ENCODE assay signal across 8 mouse cellular contexts in the genomic region with DNA sequence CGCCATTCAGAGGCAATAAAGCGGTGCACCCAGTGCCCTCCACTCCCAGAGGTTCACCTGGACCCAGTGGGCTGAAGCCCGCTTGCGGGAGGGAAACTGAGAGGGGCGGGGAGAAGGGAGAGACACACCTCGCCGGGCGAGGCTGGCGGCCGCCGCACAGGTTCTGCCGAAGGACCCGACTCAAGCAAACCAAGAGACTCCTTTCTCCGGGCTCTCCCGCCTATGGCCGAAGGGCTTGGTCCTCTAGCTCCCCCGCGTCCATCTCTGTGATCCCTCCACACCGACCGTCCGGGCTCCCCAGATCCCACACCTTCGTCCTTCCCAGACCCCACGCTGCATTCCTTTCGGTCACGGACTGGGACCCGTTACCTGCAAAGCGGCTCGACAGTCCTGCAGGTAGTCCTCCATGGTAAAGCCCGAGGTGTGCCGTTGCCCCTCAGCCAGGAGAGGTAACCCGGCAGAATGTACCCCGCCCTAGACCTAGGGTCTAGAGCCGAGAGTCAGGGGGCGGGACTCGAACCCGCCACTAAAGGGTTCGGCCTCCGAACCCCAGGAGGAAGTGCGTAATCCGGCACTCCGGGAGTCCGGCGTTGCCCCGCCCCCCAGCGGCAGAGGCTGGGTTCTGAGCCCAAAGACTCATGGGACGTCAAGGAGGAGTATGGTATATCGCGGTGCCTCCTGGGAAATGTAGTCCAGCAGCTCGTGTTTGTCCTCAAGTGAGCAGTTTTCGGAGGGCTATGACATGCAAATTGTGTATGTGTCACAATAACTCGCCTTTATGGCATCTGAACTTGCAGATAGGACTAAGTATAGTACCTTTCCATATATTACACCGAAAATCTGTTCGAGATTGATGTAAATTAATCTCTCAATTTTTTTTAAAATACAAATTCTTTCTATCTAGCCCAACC. TPM values are rescaled to one million over a fixed set of nuclear protein-coding genes. Genes with fewer than 3 reads are reported as not detected.
DNase-seq lines count a peak whose midpoint lies in the region; ATAC-seq and TF ChIP-seq lines count a peak whose summit lies in the region.

Gene Mindy1, plus strand, starts transcription at position 130 of the 911 bp plus-strand sequence.
Gene Prune1, minus strand, starts transcription at position 861 of the 911 bp plus-strand sequence.

- H3K4me2 ChIP-seq in forebrain, embryonic 16.5 days (ENCODE audit: low read length), result peak within 1 kb of the TSS; percentile 93
- H3K4me2 ChIP-seq in lung, embryonic 14.5 days, result peak within 1 kb of the TSS; percentile 75

- peak; percentile 66 for TF ChIP-seq CTCF in layer of hippocampus, adult 2 months (conservative IDR thresholded peaks at IDR 0.05)
- TF ChIP-seq CTCF in lung, embryonic 14.5 days (IDR thresholded peaks at IDR 0.05; ENCODE audit: low read depth), result peak; percentile 57
- 0 out of 2 replicates have a peak, but pooled peaks have one; percentile 4 for TF ChIP-seq CTCF in olfactory bulb, adult 2 months (IDR thresholded peaks at IDR 0.05; ENCODE audit: insufficient read depth, low read depth, low read length)
- TF ChIP-seq CTCF in thymus, adult 2 months (IDR thresholded peaks at IDR 0.05; ENCODE audit: borderline replicate concordance, control insufficient read depth, extremely low read depth, insufficient read depth, low read length, poor library complexity), result peak; percentile 61

- in situ Hi-C loops in ES-E14 (cut with MboI; ENCODE audit: low sequenced_read_pairs in 2 of 2, unreplicated experiment in 2 of 2), result no loop called here

- peak; percentile 95 for ATAC-seq in forebrain, embryonic 16.5 days
- ATAC-seq in lung, embryonic 14.5 days (ENCODE audit: insufficient read depth), result peak; percentile 89

- no peak for TF ChIP-seq POLR2A in olfactory bulb, adult 2 months (IDR thresholded peaks at IDR 0.05; ENCODE audit: insufficient read depth, low read depth, low read length)
- TF ChIP-seq POLR2A in thymus, adult 2 months (IDR thresholded peaks at IDR 0.05; ENCODE audit: control insufficient read depth, extremely low read depth, insufficient read depth, low read length, poor library complexity), result peak; percentile 48; the same call in 1 of the 2 replicates

- peak within 1 kb of the TSS; percentile 75 for H3K27ac ChIP-seq in ES-E14 (ENCODE audit: insufficient read depth, low read depth, low read length, poor library complexity, severe bottlenecking)
- peak within 1 kb of the TSS; percentile 96 for H3K27ac ChIP-seq in forebrain, embryonic 16.5 days (ENCODE audit: low read length)
- peak within 1 kb of the TSS; percentile 96 for H3K27ac ChIP-seq in layer of hippocampus, adult 2 months
- peak within 1 kb of the TSS; percentile 98 for H3K27ac ChIP-seq in lung, embryonic 14.5 days (ENCODE audit: low read depth)
- peak within 1 kb of the TSS; percentile 97 for H3K27ac ChIP-seq in olfactory bulb, adult 2 months (ENCODE audit: insufficient read depth, low read depth, low read length)
- H3K27ac ChIP-seq in thymus, adult 2 months (ENCODE audit: control insufficient read depth, insufficient read depth, low read length), result peak within 1 kb of the TSS; percentile 93

- H3K9ac ChIP-seq in ES-E14 (ENCODE audit: insufficient read depth, low read depth, low read length, poor library complexity, severe bottlenecking), result peak within 1 kb of the TSS; percentile 93
- peak within 1 kb of the TSS; percentile 91 for H3K9ac ChIP-seq in forebrain, embryonic 16.5 days (replicated peaks; ENCODE audit: low read depth, low read length)
- H3K9ac ChIP-seq in lung, embryonic 14.5 days, result peak within 1 kb of the TSS; percentile 83

- DNase-seq in ES-E14 (ENCODE audit: low read depth, low spot score), result peak; percentile 95
- DNase-seq in cerebellum, adult 11-12 months, result peak; percentile 99
- peak; percentile 96 to 98 for DNase-seq in heart, postnatal 36 days
- peak; percentile 98 for DNase-seq in layer of hippocampus, adult 2 months (ENCODE audit: low spot score in 2 of 2)
- DNase-seq in lung, embryonic 14.5 days, result peak; percentile 99
- peak; percentile 99 for DNase-seq in thymus, adult 2 months

- H3K4me1 ChIP-seq in ES-E14 (ENCODE audit: control insufficient read depth in 2 of 2, insufficient read depth in 2 of 2, low read length in 2 of 2, poor library complexity in 1 of 2), result peaks cover 6% of the 10 kb centered on the region in 2 experiments; a peak in 3 of 4 replicates
- H3K4me1 ChIP-seq in forebrain, embryonic 16.5 days (replicated peaks; ENCODE audit: control insufficient read depth, insufficient read depth, low read length), result peaks cover 24% of the 10 kb centered on the region
- peaks cover 5% of the 10 kb centered on the region; the same call in 1 of the 2 replicates for H3K4me1 ChIP-seq in lung, embryonic 14.5 days (ENCODE audit: insufficient read depth)
- H3K4me1 ChIP-seq in olfactory bulb, adult 2 months (ENCODE audit: control insufficient read depth, insufficient read depth, low read length), result peaks cover 13% of the 10 kb centered on the region
- peaks cover 16% of the 10 kb centered on the region for H3K4me1 ChIP-seq in thymus, adult 2 months (replicated peaks; ENCODE audit: control insufficient read depth, insufficient read depth, low read length)

- under 1% methylated on average over 53 of the region's 53 CpGs for WGBS in forebrain, embryonic 16.5 days
- under 1% methylated on average over 51 of the region's 53 CpGs for WGBS in lung, embryonic 14.5 days
- WGBS in olfactory bulb, adult 2 months, result under 1% methylated on average over 53 of the region's 53 CpGs
- WGBS in thymus, adult 2 months, result under 1% methylated on average over 53 of the region's 53 CpGs

- intact Hi-C loops in heart, postnatal 36 days (cut with DNase I), result loop anchor here (5.0 kb wide), 1 partner anchor 64 kb away; the partner anchor contains the start of gene Gabpb2

- peak within 1 kb of the TSS; percentile 94 to 98 for H3K4me3 ChIP-seq in ES-E14 (ENCODE audit: insufficient read depth in 1 of 2, low read depth in 1 of 2, low read length in 2 of 2, poor library complexity in 1 of 2, severe bottlenecking in 1 of 2)
- H3K4me3 ChIP-seq in forebrain, embryonic 16.5 days (replicated peaks; ENCODE audit: low read length), result peak within 1 kb of the TSS; percentile 85
- H3K4me3 ChIP-seq in layer of hippocampus, adult 2 months, result peak within 1 kb of the TSS; percentile 75
- peak within 1 kb of the TSS; percentile 59 for H3K4me3 ChIP-seq in lung, embryonic 14.5 days (ENCODE audit: low read depth, low read length)
- peak within 1 kb of the TSS; percentile 98 for H3K4me3 ChIP-seq in olfactory bulb, adult 2 months (ENCODE audit: insufficient read depth, low read depth, low read length)
- H3K4me3 ChIP-seq in thymus, adult 2 months (ENCODE audit: control insufficient read depth, insufficient read depth, low read length), result peak within 1 kb of the TSS; percentile 99

- no peaks in the 10 kb centered on the region for H3K9me3 ChIP-seq in ES-E14 (ENCODE audit: control insufficient read depth, insufficient read depth, low read depth, low read length)
- H3K9me3 ChIP-seq in forebrain, embryonic 16.5 days (ENCODE audit: control insufficient read depth, low read length), result no peaks in the 10 kb centered on the region
- H3K9me3 ChIP-seq in lung, embryonic 14.5 days (ENCODE audit: low read depth, low read length), result no peaks in the 10 kb centered on the region

- no peaks in the 10 kb centered on the region for H3K27me3 ChIP-seq in forebrain, embryonic 16.5 days (replicated peaks; ENCODE audit: control insufficient read depth, insufficient read depth, low read length)
- H3K27me3 ChIP-seq in lung, embryonic 14.5 days (ENCODE audit: insufficient read depth, low read length), result no peaks in the 10 kb centered on the region
- H3K27me3 ChIP-seq in thymus, adult 2 months (ENCODE audit: control insufficient read depth, insufficient read depth, low read length), result no peaks in the 10 kb centered on the region

- no peaks in the 10 kb centered on the region for H3K36me3 ChIP-seq in ES-E14 (ENCODE audit: control insufficient read depth, insufficient read depth, low read length, poor library complexity, severe bottlenecking)
- no peaks in the 10 kb centered on the region for H3K36me3 ChIP-seq in forebrain, embryonic 16.5 days (ENCODE audit: control insufficient read depth, insufficient read depth)
- 0 out of 2 replicates have a peak, but pooled peaks cover 6% of the 10 kb centered on the region for H3K36me3 ChIP-seq in lung, embryonic 14.5 days (ENCODE audit: insufficient read depth)
- no peaks in the 10 kb centered on the region for H3K36me3 ChIP-seq in thymus, adult 2 months (ENCODE audit: control insufficient read depth, insufficient read depth, low read length)

TF ChIP-seq in ES-E14, 5 proteins besides CTCF, POLR2A, EP300 and RAD21:
- TF ChIP-seq CHD2 (IDR thresholded peaks at IDR 0.05; ENCODE audit: low read depth, low read length) (no peak), MAFK (IDR thresholded peaks at IDR 0.05; ENCODE audit: insufficient read depth, low read depth, low read length) (no peak), HCFC1 (IDR thresholded peaks at IDR 0.05; ENCODE audit: borderline replicate concordance, insufficient read depth, low read length) (peak; percentile 93)

RNA-seq across cellular contexts. Expression of gene Mindy1, which starts in this region (rescaled TPM):
- total RNA-seq in ES-E14 (2012; rRNA removed), result 48.8 and 54.5 TPM in 2 replicates
- 43.6 and 44.3 TPM in 2 replicates for polyA plus RNA-seq in forebrain, embryonic 16.5 days (2015; fragmentation: Nextera tagmentation; extraction: Ambion mirVana)
- total RNA-seq in heart, postnatal 36 days (2021), result 10 to 100 TPM; 26.7 to 26.8 TPM
- 10 to 100 TPM; 19.1 to 22.7 TPM for total RNA-seq in layer of hippocampus, adult 2 months (2021)
- polyA plus RNA-seq in lung, embryonic 14.5 days (2014; fragmentation: Nextera tagmentation; extraction: Ambion mirVana), result 36.5 and 40.0 TPM in 2 replicates
- polyA plus RNA-seq in olfactory bulb, adult 2 months (2012; ENCODE audit: insufficient read depth, insufficient read length, low replicate concordance, missing spikeins), result not detected in 2 replicates
- 50.3 and 50.4 TPM in 2 replicates for polyA plus RNA-seq in thymus, adult 2 months (2012; rRNA removed)

RNA-seq across cellular contexts. Expression of gene Prune1, which starts in this region (rescaled TPM):
- 26.4 and 29.5 TPM in 2 replicates for total RNA-seq in ES-E14 (2012; rRNA removed)
- 45.8 and 55.6 TPM in 2 replicates for polyA plus RNA-seq in forebrain, embryonic 16.5 days (2015; fragmentation: Nextera tagmentation; extraction: Ambion mirVana)
- 10 to 100 TPM; 24.1 to 26.6 TPM for total RNA-seq in heart, postnatal 36 days (2021)
- total RNA-seq in layer of hippocampus, adult 2 months (2021), result 10 to 100 TPM; 22.0 to 22.4 TPM
- 20.0 and 23.5 TPM in 2 replicates for polyA plus RNA-seq in lung, embryonic 14.5 days (2014; fragmentation: Nextera tagmentation; extraction: Ambion mirVana)
- polyA plus RNA-seq in olfactory bulb, adult 2 months (2012; ENCODE audit: insufficient read depth, insufficient read length, low replicate concordance, missing spikeins), result not detected in 2 replicates
- 17.2 and 18.5 TPM in 2 replicates for polyA plus RNA-seq in thymus, adult 2 months (2012; rRNA removed)

Comparison
In these comparisons a context has a peak if more than half of its experiments do, and no peak if none do; other contexts are left out.
1. Peak in every context shown above with its lines: DNase-seq, ATAC-seq, H3K4me3 ChIP-seq and H3K27ac ChIP-seq.
2. RNA of gene Mindy1 (polyA plus RNA-seq): 50.3 to 50.4 TPM in thymus, adult 2 months, 43.6 to 44.3 TPM in forebrain, embryonic 16.5 days and 36.5 to 40.0 TPM in lung, embryonic 14.5 days; not detected in olfactory bulb, adult 2 months; every median in the first group is over 10 times any median in the second.
3. RNA of gene Prune1 (polyA plus RNA-seq): 45.8 to 55.6 TPM in forebrain, embryonic 16.5 days, 20.0 to 23.5 TPM in lung, embryonic 14.5 days and 17.2 to 18.5 TPM in thymus, adult 2 months; not detected in olfactory bulb, adult 2 months; every median in the first group is over 10 times any median in the second.
4. CTCF ChIP-seq: peak in every context shown above with its lines; median percentile 66 in layer of hippocampus, adult 2 months; 61 in thymus, adult 2 months; 57 in lung, embryonic 14.5 days; 4 in olfactory bulb, adult 2 months.